Mouse (Mus musculus) neural tube, embryonic 15.5 days (tissue): ENCODE measurements around the gene Ccno. TPM values are rescaled to one million over a fixed set of nuclear protein-coding genes. Genes with fewer than 3 reads are reported as not detected.

Source experiments
- ATAC-seq: fragments of 200-750 bp; cut with Nextera tagmentation; 2 replicates; pipeline ENCODE4 v1.8.0; 2017; ENCODE audit warnings: mild to moderate bottlenecking, moderate TSS enrichment, moderate library complexity; ENCODE audit not compliant: low FRiP score
- H3K27ac ChIP-seq: fragments of 300-500 bp; sonication (generic); replicated peaks from 2 replicates; pipeline ENCODE4 v1.5.1; 2015; ENCODE audit warnings: mild to moderate bottlenecking, inconsistent platforms
- H3K27me3 ChIP-seq: fragments of 300-500 bp; sonication (generic); replicated peaks from 2 replicates; pipeline ENCODE4 v1.6.1; 2015; ENCODE audit warnings: inconsistent platforms
- H3K36me3 ChIP-seq: fragments of 300-500 bp; sonication (generic); 2 replicates; pipeline ENCODE4 v1.6.1; 2015; ENCODE audit warnings: inconsistent platforms
- H3K4me1 ChIP-seq: fragments of 300-500 bp; sonication (generic); 2 replicates; pipeline ENCODE4 v1.6.1; 2015; ENCODE audit warnings: inconsistent platforms
- H3K4me2 ChIP-seq: fragments of 300-500 bp; sonication (generic); 2 replicates; pipeline ENCODE4 v1.6.1; 2015; ENCODE audit warnings: inconsistent platforms, mild to moderate bottlenecking, moderate library complexity
- H3K4me3 ChIP-seq: fragments of 300-500 bp; sonication (generic); replicated peaks from 2 replicates; pipeline ENCODE4 v1.5.1; 2015; ENCODE audit warnings: mild to moderate bottlenecking, inconsistent platforms
- H3K9ac ChIP-seq: fragments of 300-500 bp; sonication (generic); replicated peaks from 2 replicates; pipeline ENCODE4 v1.6.1; 2015; ENCODE audit warnings: mild to moderate bottlenecking, inconsistent platforms
- H3K9me3 ChIP-seq: fragments of 300-500 bp; sonication (generic); replicated peaks from 2 replicates; pipeline ENCODE4 v1.6.1; 2016; ENCODE audit warnings: inconsistent platforms
- WGBS: fragments of 180-500 bp; shearing (Covaris S2); methylation state at CpG from one replicate; pipeline ENCODE4 v1.1.7; 2015; ENCODE audit warnings: mixed read lengths; 5-methylcytosine and 5-hydroxymethylcytosine counted together
- polyA plus RNA-seq: library from polyadenylated mRNA; unstranded; fragments of >200 nt; fragmentation: Nextera tagmentation; extraction: Ambion mirVana; gene quantifications from 2 replicates; pipeline ENCODE4 v1.2.1, GENCODE M21; 2015

Gene Ccno
- polyA plus RNA-seq, 1 experiment from 2014 or later, result 0.13 TPM

- WGBS, result 1% methylated on average over 38 of the region's 39 CpGs
- peak; percentile 46 for ATAC-seq
- Histone ChIP-seq H3K27me3 (peaks cover 72% of the 10 kb centered on the region), H3K4me3 (peak overlapping the region; percentile 56), H3K27ac (no peak overlapping the region), H3K4me2 (peak overlapping the region; percentile 95), H3K9me3 (no peaks in the 10 kb centered on the region), H3K9ac (peak overlapping the region; percentile 52), H3K4me1 (peaks cover 39% of the 10 kb centered on the region), H3K36me3 (no peaks in the 10 kb centered on the region)
Measured at GRCm38 (mm10) chr13:112987991-112988390, 389 bp downstream of the Ccno start.

DNA sequence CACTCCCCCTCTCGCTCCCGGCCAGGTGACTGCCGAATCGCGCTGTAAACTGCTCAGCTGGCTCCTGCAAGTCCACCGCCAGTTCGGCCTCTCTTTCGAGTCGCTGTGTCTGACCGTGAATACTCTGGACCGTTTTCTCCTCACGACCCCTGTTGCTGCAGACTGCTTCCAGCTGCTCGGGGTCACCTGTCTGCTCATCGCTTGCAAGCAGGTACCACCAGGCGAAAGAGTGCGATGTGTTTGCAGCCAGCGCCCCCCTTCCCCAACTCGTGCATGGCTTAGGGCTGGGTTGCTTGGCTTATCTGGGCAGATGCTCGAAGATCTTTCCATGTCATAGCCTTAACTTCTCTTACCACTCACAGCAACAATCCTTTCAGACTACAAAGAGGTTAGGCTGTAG lies 1.3 kb downstream of the Ccno start:
- Histone ChIP-seq H3K4me3 (peak overlapping the region; percentile 56), H3K36me3 (no peaks in the 10 kb centered on the region), H3K27ac (no peak overlapping the region), H3K27me3 (peaks cover 81% of the 10 kb centered on the region), H3K9me3 (no peaks in the 10 kb centered on the region), H3K9ac (no peak overlapping the region), H3K4me2 (peak overlapping the region; percentile 95), H3K4me1 (peaks cover 47% of the 10 kb centered on the region)
- ATAC-seq, result no peak
- WGBS, result 1% methylated on average over 19 of the region's 19 CpGs

GRCm38 (mm10) chr13:112989541-112989940 lies 1.9 kb downstream of the Ccno start:
- H3K4me1 ChIP-seq, result peaks cover 54% of the 10 kb centered on the region
- peak overlapping the region; percentile 56 for H3K4me3 ChIP-seq
- peaks cover 82% of the 10 kb centered on the region for H3K27me3 ChIP-seq
- peak overlapping the region; percentile 95 for H3K4me2 ChIP-seq
- WGBS, result under 1% methylated on average over 23 of the region's 23 CpGs
- no peak for ATAC-seq
- H3K9ac ChIP-seq, result no peak overlapping the region
- no peak overlapping the region for H3K27ac ChIP-seq
- no peaks in the 10 kb centered on the region for H3K9me3 ChIP-seq
- H3K36me3 ChIP-seq, result no peaks in the 10 kb centered on the region

DNA sequence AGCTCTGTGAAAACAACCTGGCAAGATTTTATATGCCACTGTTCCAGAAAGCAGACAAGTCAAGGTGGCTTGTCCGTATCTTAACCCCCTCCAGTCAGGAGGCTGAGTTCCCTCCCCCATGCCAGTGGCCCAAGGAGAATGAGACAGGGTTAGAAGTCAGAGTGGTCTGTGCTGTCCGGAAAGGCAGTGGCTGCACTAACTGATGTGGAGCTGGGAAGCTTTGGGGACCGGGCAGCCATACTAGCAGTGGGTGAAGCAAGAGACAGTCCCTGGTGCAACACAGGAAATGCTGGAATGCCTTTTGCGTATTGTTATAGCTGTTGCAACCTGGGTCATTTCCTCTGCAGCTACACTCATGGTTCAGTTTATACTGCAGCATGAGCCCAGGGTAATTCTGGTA lies 2.7 kb downstream of the Ccno start:
- H3K4me2 ChIP-seq, result no peak overlapping the region
- WGBS, result 19% methylated on average over 4 of the region's 4 CpGs
- H3K4me1 ChIP-seq, result peaks cover 55% of the 10 kb centered on the region
- H3K4me3 ChIP-seq, result no peak overlapping the region
- H3K27ac ChIP-seq, result no peak overlapping the region
- H3K9me3 ChIP-seq, result no peaks in the 10 kb centered on the region
- H3K27me3 ChIP-seq, result peaks cover 87% of the 10 kb centered on the region
- no peaks in the 10 kb centered on the region for H3K36me3 ChIP-seq
- H3K9ac ChIP-seq, result no peak overlapping the region
- ATAC-seq, result no peak

- Histone ChIP-seq H3K4me2 (peak within 1 kb of the TSS; percentile 68), H3K36me3 (no peaks in the 10 kb centered on the region), H3K27me3 (peaks cover 89% of the 10 kb centered on the region), H3K9me3 (no peaks in the 10 kb centered on the region), H3K4me3 (peak within 1 kb of the TSS; percentile 42), H3K27ac (no peak within 1 kb of the TSS), H3K4me1 (peaks cover 32% of the 10 kb centered on the region), H3K9ac (peak within 1 kb of the TSS; percentile 29)
- under 1% methylated on average over 63 of the region's 63 CpGs for WGBS
- peak; percentile 45 for ATAC-seq
Measured at GRCm38 (mm10) chr13:112993531-112994152, 6.0 kb downstream of the Ccno start, which contains the start of gene Mcidas. TSS of gene Mcidas (plus strand) at chr13:112993845.

- WGBS, result 1% methylated on average over 25 of the region's 25 CpGs
- H3K27ac ChIP-seq, result no peak overlapping the region
- no peaks in the 10 kb centered on the region for H3K9me3 ChIP-seq
- peak overlapping the region; percentile 42 for H3K4me3 ChIP-seq
- H3K27me3 ChIP-seq, result peaks cover 89% of the 10 kb centered on the region
- H3K4me2 ChIP-seq, result peak overlapping the region; percentile 68
- no peaks in the 10 kb centered on the region for H3K36me3 ChIP-seq
- peaks cover 32% of the 10 kb centered on the region for H3K4me1 ChIP-seq
- peak overlapping the region; percentile 29; the same call in 1 of the 2 replicates for H3K9ac ChIP-seq
- peak; percentile 45 for ATAC-seq
Measured at GRCm38 (mm10) chr13:112994191-112994590, 6.6 kb downstream of the Ccno start.

GRCm38 (mm10) chr13:112996407-112996806 lies 8.8 kb downstream of the Ccno start:
- peaks cover 87% of the 10 kb centered on the region for H3K27me3 ChIP-seq
- ATAC-seq, result no peak
- no peak overlapping the region for H3K4me2 ChIP-seq
- no peak overlapping the region for H3K27ac ChIP-seq
- no peaks in the 10 kb centered on the region for H3K9me3 ChIP-seq
- no peaks in the 10 kb centered on the region for H3K36me3 ChIP-seq
- H3K4me3 ChIP-seq, result no peak overlapping the region
- peaks cover 24% of the 10 kb centered on the region for H3K4me1 ChIP-seq
- no peak overlapping the region for H3K9ac ChIP-seq
- 67% methylated on average over 4 of the region's 4 CpGs for WGBS

DNA sequence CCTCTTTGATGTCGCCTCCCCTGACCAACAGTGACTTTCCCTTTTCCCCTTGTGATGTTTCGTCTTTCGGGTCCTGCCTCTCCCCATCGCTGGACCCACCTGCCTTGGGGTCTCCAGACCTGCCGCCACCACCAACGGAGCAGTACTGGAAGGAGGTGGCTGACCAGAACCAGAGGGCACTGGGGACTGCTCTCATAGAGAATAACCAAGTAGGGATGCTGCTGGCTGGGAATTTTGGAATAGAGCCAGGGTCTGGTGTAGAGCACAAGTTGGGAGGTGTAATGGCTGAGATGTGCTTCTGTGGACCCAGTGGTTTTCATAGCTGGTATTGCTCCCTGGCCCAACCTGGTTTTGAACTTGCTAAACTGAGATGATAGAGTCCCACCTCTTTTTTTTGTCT lies 9.8 kb downstream of the Ccno start:
- H3K9me3 ChIP-seq, result no peaks in the 10 kb centered on the region
- H3K9ac ChIP-seq, result no peak overlapping the region
- H3K4me2 ChIP-seq, result no peak overlapping the region
- peaks cover 91% of the 10 kb centered on the region for H3K27me3 ChIP-seq
- no peak overlapping the region for H3K27ac ChIP-seq
- no peak overlapping the region for H3K4me3 ChIP-seq
- H3K4me1 ChIP-seq, result peaks cover 24% of the 10 kb centered on the region
- H3K36me3 ChIP-seq, result no peaks in the 10 kb centered on the region
- WGBS, result 75% methylated on average over 6 of the region's 6 CpGs
- ATAC-seq, result no peak

GRCm38 (mm10) chr13:112998427-112999201 lies 11.0 kb downstream of the Ccno start:
- H3K4me1 ChIP-seq, result peaks cover 19% of the 10 kb centered on the region
- H3K27me3 ChIP-seq, result peaks cover 82% of the 10 kb centered on the region
- H3K9me3 ChIP-seq, result no peaks in the 10 kb centered on the region
- H3K27ac ChIP-seq, result peak overlapping the region; percentile 28; the same call in 1 of the 2 replicates
- H3K36me3 ChIP-seq, result no peaks in the 10 kb centered on the region
- peak overlapping the region; percentile 49 for H3K4me3 ChIP-seq
- ATAC-seq, result peak; percentile 75
- peak overlapping the region; percentile 51 for H3K9ac ChIP-seq
- under 1% methylated on average over 46 of the region's 46 CpGs for WGBS
- H3K4me2 ChIP-seq, result peak overlapping the region; percentile 97

GRCm38 (mm10) chr13:113000090-113000489 lies 12.5 kb downstream of the Ccno start:
- ATAC-seq, result no peak
- Histone ChIP-seq H3K27me3 (peaks cover 68% of the 10 kb centered on the region), H3K4me3 (no peak overlapping the region), H3K9ac (no peak overlapping the region), H3K36me3 (no peaks in the 10 kb centered on the region), H3K9me3 (no peaks in the 10 kb centered on the region), H3K27ac (no peak overlapping the region), H3K4me2 (no peak overlapping the region), H3K4me1 (peaks cover 9% of the 10 kb centered on the region)
- WGBS, result 77% methylated on average over 3 of the region's 3 CpGs

DNA sequence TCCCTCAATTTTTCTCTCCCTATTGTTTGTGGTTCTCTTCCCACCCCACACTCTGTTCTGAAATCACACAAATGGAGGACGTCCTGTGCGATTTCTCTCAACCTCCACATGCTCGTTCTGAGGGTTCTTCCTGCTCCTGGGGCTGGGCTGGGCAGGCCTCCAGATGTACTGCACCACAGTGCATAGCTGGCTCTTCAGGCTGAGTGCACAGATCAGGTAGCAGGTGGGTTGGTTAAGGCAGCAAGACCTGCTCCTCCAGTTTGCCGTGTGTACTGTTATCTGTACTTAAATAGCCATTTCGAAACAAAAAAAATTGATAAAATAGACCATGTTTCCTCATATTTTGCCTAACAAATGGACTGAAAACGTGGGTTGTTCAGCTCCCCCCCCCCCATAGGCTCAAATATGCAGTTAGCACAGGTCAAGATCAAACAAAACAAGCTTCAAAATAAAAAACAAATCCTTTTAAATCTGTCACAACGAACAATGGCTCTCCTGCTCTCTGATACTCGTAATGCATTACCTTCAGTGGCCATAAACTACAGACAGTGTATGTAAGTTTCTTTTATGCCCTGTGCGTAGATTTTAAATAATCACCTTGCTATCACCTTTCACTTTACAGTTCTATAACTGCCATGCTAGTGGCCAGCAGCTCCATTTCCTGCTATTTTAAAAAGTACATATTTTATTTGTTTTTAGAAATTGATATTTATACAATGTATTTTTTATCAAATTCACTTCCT lies 13.1 kb downstream of the Ccno start:
- Histone ChIP-seq H3K9me3 (no peaks in the 10 kb centered on the region), H3K4me3 (no peak overlapping the region), H3K36me3 (no peaks in the 10 kb centered on the region), H3K4me1 (peaks cover 9% of the 10 kb centered on the region), H3K4me2 (no peak overlapping the region), H3K9ac (no peak overlapping the region), H3K27ac (no peak overlapping the region), H3K27me3 (peaks cover 61% of the 10 kb centered on the region)
- WGBS, result 75% methylated on average over 9 of the region's 9 CpGs
- ATAC-seq, result no peak
